Mouse (Mus musculus): Measurements from ENCODE around the gene Fev. TPM values are rescaled to one million over a fixed set of nuclear protein-coding genes. Genes with fewer than 3 reads are reported as not detected.

Fev gene
- 5.2 and 5.8 TPM in 2 replicates for polyA plus RNA-seq (2014; fragmentation: Nextera tagmentation; extraction: Ambion mirVana)

GRCm38 (mm10) chr1:74885369-74886042 lies at the start of gene Fev:
Gene Fev, minus strand, starts transcription at chr1:74885419.
- peaks cover 95% of the 10 kb centered on the region for H3K27me3 ChIP-seq (ENCODE audit: control insufficient read depth, insufficient read depth, low read length)
- WGBS = under 1% methylated on average over 41 of the region's 43 CpGs
- ATAC-seq (ENCODE audit: low FRiP score) (0 out of 2 replicates have a peak, but pooled peaks have one; percentile 21), DNase-seq (ENCODE audit: low spot score) (no peak)
- no peaks in the 10 kb centered on the region for H3K36me3 ChIP-seq (replicated peaks; ENCODE audit: control insufficient read depth, insufficient read depth)
- H3K9ac ChIP-seq = peak within 1 kb of the TSS; percentile 13; the same call in 1 of the 2 replicates
- peak within 1 kb of the TSS; percentile 34 for H3K4me2 ChIP-seq (replicated peaks)
- no peaks in the 10 kb centered on the region for H3K9me3 ChIP-seq (ENCODE audit: control insufficient read depth, low read length)
- H3K4me3 ChIP-seq (replicated peaks; ENCODE audit: low read length) = peak within 1 kb of the TSS; percentile 18
- H3K4me1 ChIP-seq (replicated peaks; ENCODE audit: control insufficient read depth, insufficient read depth, low read length) = peaks cover 17% of the 10 kb centered on the region; the same call in 1 of the 2 replicates
- H3K27ac ChIP-seq = no peak within 1 kb of the TSS

GRCm38 (mm10) chr1:74927621-74928296 lies 42.5 kb upstream of the Fev start:
- H3K36me3 ChIP-seq (replicated peaks; ENCODE audit: control insufficient read depth, insufficient read depth) = no peaks in the 10 kb centered on the region
- no peaks in the 10 kb centered on the region for H3K9me3 ChIP-seq (ENCODE audit: control insufficient read depth, low read length)
- H3K27me3 ChIP-seq (ENCODE audit: control insufficient read depth, insufficient read depth, low read length) = peaks cover 11% of the 10 kb centered on the region
- H3K4me1 ChIP-seq (replicated peaks; ENCODE audit: control insufficient read depth, insufficient read depth, low read length) = no peaks in the 10 kb centered on the region
- no peak overlapping the region for H3K9ac ChIP-seq
- H3K27ac ChIP-seq = no peak overlapping the region
- DNase-seq (ENCODE audit: low spot score) = no peak
- ATAC-seq (ENCODE audit: low FRiP score) = no peak
- no peak overlapping the region for H3K4me2 ChIP-seq (replicated peaks)
- WGBS = 86% methylated on average over 9 of the region's 9 CpGs
- no peak overlapping the region for H3K4me3 ChIP-seq (replicated peaks; ENCODE audit: low read length)

GRCm38 (mm10) chr1:74926721-74927120 lies 41.5 kb upstream of the Fev start:
- Histone ChIP-seq H3K27ac (no peak overlapping the region), H3K36me3 (replicated peaks; ENCODE audit: control insufficient read depth, insufficient read depth) (no peaks in the 10 kb centered on the region), H3K4me3 (replicated peaks; ENCODE audit: low read length) (no peak overlapping the region), H3K27me3 (ENCODE audit: control insufficient read depth, insufficient read depth, low read length) (peaks cover 7% of the 10 kb centered on the region; the same call in 1 of the 2 replicates), H3K9ac (no peak overlapping the region), H3K9me3 (ENCODE audit: control insufficient read depth, low read length) (no peaks in the 10 kb centered on the region), H3K4me2 (replicated peaks) (no peak overlapping the region), H3K4me1 (replicated peaks; ENCODE audit: control insufficient read depth, insufficient read depth, low read length) (no peaks in the 10 kb centered on the region)
- ATAC-seq (ENCODE audit: low FRiP score) (no peak), DNase-seq (ENCODE audit: low spot score) (peak; percentile 52)
- WGBS = 36% methylated on average over 6 of the region's 6 CpGs

GRCm38 (mm10) chr1:74924464-74924863 lies 39.2 kb upstream of the Fev start:
- Histone ChIP-seq H3K4me2 (replicated peaks) (no peak overlapping the region), H3K9ac (no peak overlapping the region), H3K27me3 (ENCODE audit: control insufficient read depth, insufficient read depth, low read length) (peaks cover 3% of the 10 kb centered on the region; the same call in 1 of the 2 replicates), H3K9me3 (ENCODE audit: control insufficient read depth, low read length) (no peaks in the 10 kb centered on the region), H3K27ac (no peak overlapping the region), H3K36me3 (replicated peaks; ENCODE audit: control insufficient read depth, insufficient read depth) (no peaks in the 10 kb centered on the region), H3K4me3 (replicated peaks; ENCODE audit: low read length) (no peak overlapping the region), H3K4me1 (replicated peaks; ENCODE audit: control insufficient read depth, insufficient read depth, low read length) (no peaks in the 10 kb centered on the region)
- ATAC-seq (ENCODE audit: low FRiP score) (no peak), DNase-seq (ENCODE audit: low spot score) (no peak)
- 69% methylated on average over 4 of the region's 4 CpGs for WGBS

- Histone ChIP-seq H3K4me1 (replicated peaks; ENCODE audit: control insufficient read depth, insufficient read depth, low read length) (no peaks in the 10 kb centered on the region), H3K9me3 (ENCODE audit: control insufficient read depth, low read length) (no peaks in the 10 kb centered on the region), H3K27me3 (ENCODE audit: control insufficient read depth, insufficient read depth, low read length) (peaks cover 8% of the 10 kb centered on the region; the same call in 1 of the 2 replicates), H3K27ac (no peak overlapping the region), H3K36me3 (replicated peaks; ENCODE audit: control insufficient read depth, insufficient read depth) (no peaks in the 10 kb centered on the region), H3K9ac (no peak overlapping the region), H3K4me2 (replicated peaks) (0 out of 2 replicates have a peak overlapping the region, but pooled peaks have one; percentile 10), H3K4me3 (replicated peaks; ENCODE audit: low read length) (no peak overlapping the region)
- ATAC-seq (ENCODE audit: low FRiP score) (no peak), DNase-seq (ENCODE audit: low spot score) (peak; percentile 28)
- WGBS = 30% methylated on average over 13 of the region's 13 CpGs
Measured at GRCm38 (mm10) chr1:74915706-74916105, 30.5 kb upstream of the Fev start.

- no peak overlapping the region for H3K4me3 ChIP-seq (replicated peaks; ENCODE audit: low read length)
- H3K9ac ChIP-seq = no peak overlapping the region
- peaks cover 14% of the 10 kb centered on the region for H3K4me1 ChIP-seq (replicated peaks; ENCODE audit: control insufficient read depth, insufficient read depth, low read length)
- H3K27me3 ChIP-seq (ENCODE audit: control insufficient read depth, insufficient read depth, low read length) = peaks cover 65% of the 10 kb centered on the region
- no peak overlapping the region for H3K27ac ChIP-seq
- no peak overlapping the region for H3K4me2 ChIP-seq (replicated peaks)
- H3K36me3 ChIP-seq (replicated peaks; ENCODE audit: control insufficient read depth, insufficient read depth) = no peaks in the 10 kb centered on the region
- 22% methylated on average over 6 of the region's 6 CpGs for whole genome bisulfite sequencing
- no peak for DNase-seq (ENCODE audit: low spot score)
- no peak for ATAC-seq (ENCODE audit: low FRiP score)
- H3K9me3 ChIP-seq (ENCODE audit: control insufficient read depth, low read length) = no peaks in the 10 kb centered on the region
Measured at GRCm38 (mm10) chr1:74902191-74902590, 17.0 kb upstream of the Fev start.

- no peak overlapping the region for H3K4me3 ChIP-seq (replicated peaks; ENCODE audit: low read length)
- H3K9me3 ChIP-seq (ENCODE audit: control insufficient read depth, low read length) = no peaks in the 10 kb centered on the region
- no peak overlapping the region for H3K4me2 ChIP-seq (replicated peaks)
- H3K9ac ChIP-seq = no peak overlapping the region
- WGBS = 9% methylated on average over 3 of the region's 3 CpGs
- peaks cover 14% of the 10 kb centered on the region for H3K4me1 ChIP-seq (replicated peaks; ENCODE audit: control insufficient read depth, insufficient read depth, low read length)
- no peaks in the 10 kb centered on the region for H3K36me3 ChIP-seq (replicated peaks; ENCODE audit: control insufficient read depth, insufficient read depth)
- DNase-seq (ENCODE audit: low spot score) = peak; percentile 72
- no peak for ATAC-seq (ENCODE audit: low FRiP score)
- H3K27ac ChIP-seq = no peak overlapping the region
- peaks cover 70% of the 10 kb centered on the region for H3K27me3 ChIP-seq (ENCODE audit: control insufficient read depth, insufficient read depth, low read length)
Measured at GRCm38 (mm10) chr1:74901686-74902085, 16.5 kb upstream of the Fev start.

- no peak for DNase-seq (ENCODE audit: low spot score)
- ATAC-seq (ENCODE audit: low FRiP score) = peak; percentile 29; the same call in 1 of the 2 replicates
- H3K4me2 ChIP-seq (replicated peaks) = peak overlapping the region; percentile 55
- no peak overlapping the region for H3K27ac ChIP-seq
- 1% methylated on average over 65 of the region's 66 CpGs for WGBS
- H3K4me1 ChIP-seq (replicated peaks; ENCODE audit: control insufficient read depth, insufficient read depth, low read length) = peaks cover 14% of the 10 kb centered on the region
- H3K9me3 ChIP-seq (ENCODE audit: control insufficient read depth, low read length) = no peaks in the 10 kb centered on the region
- peak overlapping the region; percentile 29 for H3K4me3 ChIP-seq (replicated peaks; ENCODE audit: low read length)
- H3K27me3 ChIP-seq (ENCODE audit: control insufficient read depth, insufficient read depth, low read length) = peaks cover 80% of the 10 kb centered on the region
- H3K9ac ChIP-seq = peak overlapping the region; percentile 28; the same call in 1 of the 2 replicates
- no peaks in the 10 kb centered on the region for H3K36me3 ChIP-seq (replicated peaks; ENCODE audit: control insufficient read depth, insufficient read depth)
Measured at GRCm38 (mm10) chr1:74900341-74901285, 15.4 kb upstream of the Fev start.

Measured in hindbrain, embryonic 14.5 days (tissue).